Mouse (Mus musculus) cerebral cortex, adult 2 months (tissue): ENCODE results near the gene Mrnip.

Source experiments
- WGBS: fragments of 180-500 bp; shearing (Covaris S2); methylation state at CpG from one replicate; pipeline ENCODE4 v1.1.7; 2018; 5-methylcytosine and 5-hydroxymethylcytosine counted together

Gene Mrnip

GRCm38 (mm10) chr11:50225611-50226378 lies 51.6 kb downstream of the Mrnip start:
- WGBS: 1% methylated on average over 34 of the region's 34 CpGs

DNA sequence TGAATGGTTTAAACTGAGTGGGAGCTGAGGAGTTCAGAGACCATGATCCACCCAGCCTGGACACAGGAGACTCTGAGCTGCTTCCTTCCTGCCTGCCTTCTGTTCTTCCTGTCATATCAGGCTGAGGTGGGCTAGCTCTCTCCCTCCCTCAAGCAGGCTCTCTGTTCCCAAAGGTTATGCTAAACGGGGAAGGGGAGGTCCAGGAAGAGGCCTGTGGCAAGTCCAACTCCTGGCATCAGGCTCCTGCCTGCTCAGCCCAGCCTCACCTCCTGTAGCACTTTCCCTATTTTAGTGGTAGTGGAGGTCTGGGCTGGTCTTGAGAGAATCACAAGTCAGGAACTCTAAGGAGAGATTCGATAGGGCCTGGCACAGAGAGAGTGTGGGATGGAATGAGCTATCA lies 52.2 kb downstream of the Mrnip start:
- WGBS: 20% methylated on average over 2 of the region's 2 CpGs

GRCm38 (mm10) chr11:50227226-50227625 lies 53.0 kb downstream of the Mrnip start:
- 60% methylated on average over 3 of the region's 3 CpGs for WGBS

GRCm38 (mm10) chr11:50227736-50228135 lies 53.5 kb downstream of the Mrnip start:
- WGBS: 70% methylated on average over 4 of the region's 4 CpGs

GRCm38 (mm10) chr11:50228772-50229171 lies 54.5 kb downstream of the Mrnip start:
- WGBS: 63% methylated on average over 3 of the region's 3 CpGs

- 76% methylated on average over 7 of the region's 7 CpGs for WGBS
Observed at GRCm38 (mm10) chr11:50229252-50229910, 55.1 kb downstream of the Mrnip start.

DNA sequence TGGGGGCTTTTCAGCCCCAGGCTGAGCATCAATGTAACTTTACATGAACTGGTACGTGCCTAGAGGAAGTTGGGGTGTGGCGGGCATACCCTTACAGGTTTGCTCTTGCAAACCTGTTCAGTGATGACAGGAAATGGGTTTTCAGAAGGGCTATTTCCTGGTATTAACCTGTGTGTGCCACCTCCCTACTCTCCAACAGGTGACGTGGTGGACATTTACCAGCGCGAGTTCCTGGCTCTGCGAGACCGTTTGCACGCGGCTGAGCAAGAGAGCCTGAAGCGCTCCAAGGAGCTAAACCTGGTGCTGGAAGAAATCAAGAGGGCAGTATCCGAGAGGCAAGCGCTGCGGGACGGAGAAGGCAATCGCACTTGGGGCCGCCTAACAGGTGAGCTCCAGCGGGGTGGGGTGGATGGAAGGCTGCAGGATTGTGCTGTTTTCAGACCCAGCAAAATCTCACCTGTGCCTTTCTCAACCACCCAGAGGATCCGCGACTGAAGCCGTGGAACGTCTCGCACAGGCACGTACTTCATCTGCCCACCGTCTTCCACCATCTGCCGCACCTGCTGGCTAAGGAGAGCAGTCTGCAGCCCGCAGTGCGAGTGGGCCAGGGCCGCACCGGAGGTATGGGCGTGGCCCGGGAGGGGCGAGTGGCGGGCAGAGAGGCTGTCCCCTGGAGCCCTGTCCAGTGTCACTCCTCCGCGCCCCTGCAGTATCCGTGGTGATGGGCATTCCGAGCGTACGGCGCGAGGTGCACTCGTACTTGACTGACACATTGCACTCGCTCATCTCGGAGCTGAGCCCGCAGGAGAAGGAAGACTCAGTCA lies 56.4 kb downstream of the Mrnip start:
- WGBS: 59% methylated on average over 45 of the region's 45 CpGs

DNA sequence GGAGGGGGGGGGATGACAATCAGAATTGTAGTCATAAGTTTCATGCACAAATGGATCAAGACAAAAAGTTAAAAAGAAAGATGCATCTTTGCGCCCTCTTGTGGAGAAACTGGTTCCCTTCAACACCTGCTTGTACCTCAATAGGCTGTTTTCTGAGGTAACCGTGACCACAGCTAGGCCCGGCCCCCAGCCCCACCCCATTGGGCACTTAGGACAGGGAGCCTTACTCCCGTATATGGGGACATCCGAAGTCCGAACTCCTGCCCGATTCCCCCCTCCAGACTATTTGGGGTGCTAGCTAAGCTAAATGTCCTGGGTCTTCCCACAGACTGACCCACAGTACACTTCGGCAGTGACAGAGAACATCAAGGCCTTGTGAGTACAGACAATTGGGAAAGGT lies 57.2 kb downstream of the Mrnip start:
- WGBS: 31% methylated on average over 8 of the region's 8 CpGs

- whole genome bisulfite sequencing: 75% methylated on average over 13 of the region's 13 CpGs
Observed at GRCm38 (mm10) chr11:50233022-50233421, 58.8 kb downstream of the Mrnip start.

DNA sequence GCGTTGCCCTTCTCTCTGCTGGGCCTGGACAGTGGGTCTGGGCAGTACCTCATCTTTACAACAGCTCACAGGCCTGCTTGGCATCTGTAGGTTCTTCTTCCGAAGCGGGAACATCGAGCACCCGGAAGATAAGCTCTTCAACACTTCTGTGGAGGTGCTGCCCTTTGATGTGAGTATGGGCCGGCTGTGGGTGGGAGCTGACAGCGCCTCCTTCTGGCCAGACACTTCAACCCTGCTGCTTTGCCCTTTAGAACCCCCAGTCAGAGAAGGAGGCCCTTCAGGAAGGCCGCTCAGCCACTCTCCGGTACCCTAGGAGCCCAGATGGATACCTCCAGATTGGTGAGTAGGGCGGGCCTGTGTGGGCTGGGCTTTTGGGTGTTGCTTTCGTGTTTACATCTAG lies 59.7 kb downstream of the Mrnip start:
- WGBS: 76% methylated on average over 11 of the region's 11 CpGs

- 95% methylated on average over 25 of the region's 25 CpGs for WGBS
Observed at GRCm38 (mm10) chr11:50234606-50235005, 60.4 kb downstream of the Mrnip start.

- 2% methylated on average over 27 of the region's 27 CpGs for WGBS
Observed at GRCm38 (mm10) chr11:50236540-50236936, 62.3 kb downstream of the Mrnip start.

DNA sequence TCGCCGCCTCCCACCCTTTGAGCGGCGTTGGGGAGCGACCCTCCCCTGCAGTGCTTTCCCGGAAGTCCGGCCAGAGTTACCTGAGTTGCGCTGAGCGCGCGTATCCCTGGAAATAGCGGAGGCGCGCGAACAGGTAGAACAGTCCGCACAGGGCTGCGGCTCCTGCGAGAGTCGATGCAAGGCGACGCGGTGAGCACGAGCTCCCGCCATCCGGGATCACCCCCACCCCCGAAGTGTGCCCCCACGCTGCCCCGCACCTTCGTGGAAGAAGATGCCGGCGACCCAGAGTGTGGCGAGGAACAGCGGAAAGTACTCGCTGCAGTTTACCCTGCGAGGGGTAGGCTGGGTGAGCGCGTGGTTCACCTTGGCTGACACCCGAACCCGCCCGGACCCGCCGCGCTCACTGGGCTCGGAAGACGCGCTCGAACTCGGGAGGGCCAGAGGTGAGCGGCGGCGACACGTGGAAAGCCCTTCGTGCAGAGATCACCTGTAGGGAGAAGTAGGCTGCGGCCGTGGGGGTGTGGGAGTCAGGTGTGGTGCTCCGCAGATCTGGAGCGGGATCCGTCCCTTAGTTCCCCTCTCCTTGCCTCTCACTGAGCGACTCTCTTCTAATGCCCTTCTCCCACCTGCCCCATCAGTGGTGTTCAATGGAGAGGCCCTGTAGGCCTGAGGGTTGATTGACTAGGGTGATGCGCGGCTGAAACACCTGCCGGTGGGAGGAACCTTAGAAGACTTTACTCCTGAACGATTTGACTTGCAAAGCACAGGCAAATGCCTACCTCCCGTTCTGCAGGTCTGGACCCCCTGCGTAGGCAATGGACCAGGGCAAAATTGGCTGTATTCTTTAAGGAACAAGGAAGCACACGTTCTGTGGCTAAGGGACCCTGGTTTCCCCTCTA lies 62.9 kb downstream of the Mrnip start:
- 12% methylated on average over 66 of the region's 66 CpGs for WGBS

DNA sequence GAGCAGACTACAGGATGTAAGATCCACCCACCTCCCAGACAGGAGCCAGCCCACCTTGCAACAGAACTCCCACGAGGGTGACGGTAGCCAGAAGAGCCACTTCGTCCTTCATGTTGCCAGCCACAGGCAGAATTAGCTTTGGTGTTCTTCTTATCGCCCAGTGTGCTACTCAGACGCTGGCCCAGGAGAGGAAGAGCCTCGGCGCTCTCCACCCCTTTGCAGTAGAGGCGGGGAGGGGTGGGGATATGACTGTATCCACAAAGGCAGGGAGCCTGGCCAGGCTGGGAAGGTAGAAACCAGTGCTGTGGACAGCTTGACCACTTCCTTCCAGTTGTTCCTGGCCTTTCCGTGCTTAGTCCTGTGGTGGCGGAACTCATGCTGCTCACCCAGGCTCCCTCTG lies 64.1 kb downstream of the Mrnip start, which contains the start of gene Ltc4s:
TSS of gene Ltc4s (minus strand) at position 293 of the 400 bp plus-strand sequence.
- 66% methylated on average over 10 of the region's 10 CpGs for WGBS

- WGBS: 93% methylated on average over 9 of the region's 9 CpGs
Observed at GRCm38 (mm10) chr11:50238821-50239791, 64.9 kb downstream of the Mrnip start.

- 90% methylated on average over 7 of the region's 7 CpGs for WGBS
Observed at GRCm38 (mm10) chr11:50240235-50240911, 66.1 kb downstream of the Mrnip start.

DNA sequence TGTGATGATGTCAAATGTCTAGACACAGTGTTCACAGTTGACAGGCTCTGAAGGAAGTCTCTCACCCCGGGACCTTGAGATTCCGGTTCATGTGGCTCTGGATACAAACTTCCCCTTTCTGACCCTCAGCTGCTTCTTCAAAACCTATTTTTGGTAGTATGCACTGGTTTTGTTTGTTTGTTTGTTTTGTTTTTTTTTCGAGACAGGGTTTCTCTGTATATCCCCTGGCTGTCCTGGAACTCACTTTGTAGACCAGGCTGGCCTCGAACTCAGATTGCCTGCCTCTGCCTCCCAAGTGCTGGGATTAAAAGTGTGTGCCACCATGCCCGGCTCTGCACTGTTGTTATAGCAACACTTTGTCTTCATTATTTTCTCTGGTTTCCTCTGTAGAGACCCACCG lies 69.7 kb downstream of the Mrnip start:
- 70% methylated on average over 6 of the region's 6 CpGs for WGBS

DNA sequence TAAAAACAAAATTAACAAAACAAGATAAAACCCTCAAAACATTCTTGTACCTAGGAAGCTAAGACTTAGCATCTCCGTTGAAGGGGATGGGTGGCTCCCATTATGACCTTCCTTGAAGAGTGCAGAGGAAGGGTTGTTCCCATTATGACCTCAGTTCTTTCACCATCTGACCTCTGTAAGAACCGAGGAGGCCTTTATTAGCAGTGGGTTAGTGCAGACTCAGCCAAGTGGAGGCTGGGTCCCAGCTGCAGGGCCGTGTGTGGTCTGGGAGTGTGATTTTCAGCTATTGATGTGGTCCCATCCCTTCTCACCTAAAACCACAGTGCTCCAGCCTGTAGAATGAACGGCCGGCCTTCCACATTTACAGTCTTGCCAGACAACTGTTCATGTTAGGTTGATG lies 71.0 kb downstream of the Mrnip start:
- WGBS: 75% methylated on average over 5 of the region's 5 CpGs

DNA sequence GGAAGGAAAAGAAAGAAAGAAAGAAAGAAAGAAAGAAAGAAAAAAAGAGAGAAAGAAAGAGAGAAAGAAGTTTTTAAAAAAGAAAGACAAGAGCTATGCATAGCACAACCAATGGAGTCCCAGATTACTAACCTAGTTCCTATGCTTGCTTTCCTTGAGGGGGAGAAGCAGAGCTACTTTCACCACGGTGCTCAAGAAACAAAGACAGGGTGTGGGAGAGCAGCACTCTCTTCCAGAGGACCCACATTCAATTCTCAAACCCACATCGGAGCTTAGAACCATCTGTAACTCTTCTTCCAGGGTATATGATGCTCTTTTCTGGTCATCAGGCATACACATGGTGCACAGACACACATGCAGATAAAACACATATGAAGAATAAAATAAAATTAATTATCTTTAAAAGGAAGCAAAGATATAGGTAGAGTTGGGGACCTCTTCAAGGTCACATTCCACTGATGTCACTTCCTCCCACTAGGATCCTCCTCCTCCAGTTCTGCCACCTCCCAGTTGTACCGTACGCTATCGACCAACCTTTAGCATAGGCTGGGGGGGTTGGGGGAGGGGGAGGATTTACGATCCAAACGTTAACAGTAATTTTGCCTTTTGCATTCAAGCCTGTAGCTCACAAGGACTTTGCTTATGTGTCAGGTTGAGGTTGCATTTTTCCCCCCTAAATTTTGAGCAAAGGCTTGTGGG lies 74.4 kb downstream of the Mrnip start:
- 61% methylated on average over 7 of the region's 7 CpGs for WGBS
